Mouse (Mus musculus) lung, adult 2 months (tissue): ENCODE data around the gene Heyl. TPM values are rescaled to one million over a fixed set of nuclear protein-coding genes. Genes with fewer than 3 reads are reported as not detected.
"Not testable (repeated sequence)": the region's sequence is repeated elsewhere in the genome, so short reads cannot be mapped to it uniquely, and the experiment has no call there.

ENCODE experiments used
- DNase-seq: peaks from one replicate; pipeline ENCODE4 v3.0.0; 2022
- H3K4me1 ChIP-seq: fragments of 200-500 bp; 2 replicates; pipeline ENCODE4 v1.6.1; 2011; ENCODE audit warnings: low read length; ENCODE audit not compliant: control insufficient read depth, insufficient read depth
- H3K4me3 ChIP-seq: fragments of 200-500 bp; replicated peaks from 2 replicates; pipeline ENCODE3; 2011; ENCODE audit warnings: low read depth, mild to moderate bottlenecking, control low read depth, low read length; ENCODE audit errors: extremely low read depth
- CTCF ChIP-seq: fragments of 200-500 bp; IDR thresholded peaks from 2 replicates; pipeline ENCODE4 v1.5.1; 2011; ENCODE audit warnings: mild to moderate bottlenecking, low read length, control low read depth; ENCODE audit not compliant: insufficient read depth
- POLR2A ChIP-seq: fragments of 200-500 bp; IDR thresholded peaks from 2 replicates; pipeline ENCODE4 v1.6.1; 2011; ENCODE audit warnings: low read depth, mild to moderate bottlenecking, control low read depth, low read length, borderline replicate concordance; ENCODE audit errors: extremely low read depth
- WGBS: fragments of 180-500 bp; shearing (Covaris S2); methylation state at CpG from one replicate; pipeline ENCODE4 v1.1.7; 2018; 5-methylcytosine and 5-hydroxymethylcytosine counted together
- polyA plus RNA-seq: library from polyadenylated mRNA; depleted of rRNA; stranded (reverse); fragments of >200 nt; gene quantifications from 2 replicates; pipeline ENCODE4 v1.2.3, GENCODE M21; 2012

Gene Heyl
- polyA plus RNA-seq, 1 experiment: 18.0 TPM

- Histone ChIP-seq H3K4me3 (no peak overlapping the region), H3K4me1 (0 out of 2 replicates have a peak, but pooled peaks cover 3% of the 10 kb centered on the region)
- TF ChIP-seq POLR2A (no peak), CTCF (no peak)
- DNase-seq: no peak
- WGBS: 68% methylated on average over 6 of the region's 6 CpGs
These were observed 51.6 kb downstream of the Heyl start for GRCm38 (mm10) chr4:123284731-123285624.

- Histone ChIP-seq H3K4me3 (no peak overlapping the region), H3K4me1 (0 out of 2 replicates have a peak, but pooled peaks cover 3% of the 10 kb centered on the region)
- 75% methylated on average over 2 of the region's 2 CpGs for WGBS
- DNase-seq: no peak
- TF ChIP-seq POLR2A (no peak), CTCF (no peak)
These were observed 53.4 kb downstream of the Heyl start for GRCm38 (mm10) chr4:123286790-123287189.

GRCm38 (mm10) chr4:123289038-123289437 is 55.7 kb downstream of the Heyl start:
- no peak for DNase-seq
- H3K4me3 ChIP-seq: no peak overlapping the region
- TF ChIP-seq POLR2A (no peak), CTCF (no peak)
- no peaks in the 10 kb centered on the region for H3K4me1 ChIP-seq
- 94% methylated on average over 12 of the region's 12 CpGs for WGBS

GRCm38 (mm10) chr4:123292390-123292789 is 59.0 kb downstream of the Heyl start:
- no peak for TF ChIP-seq CTCF
- no peak for TF ChIP-seq POLR2A
- 83% methylated on average over 3 of the region's 3 CpGs for WGBS
- no peak for DNase-seq
- Histone ChIP-seq H3K4me1 (no peaks in the 10 kb centered on the region), H3K4me3 (no peak overlapping the region)

- H3K4me1 ChIP-seq: no peaks in the 10 kb centered on the region
- no peak for TF ChIP-seq CTCF
- 77% methylated on average over 7 of the region's 7 CpGs for WGBS
- no peak for DNase-seq
- no peak overlapping the region for H3K4me3 ChIP-seq
These were observed 59.6 kb downstream of the Heyl start for GRCm38 (mm10) chr4:123292989-123293388.

- H3K4me1 ChIP-seq: no peaks in the 10 kb centered on the region
- TF ChIP-seq POLR2A (no peak), CTCF (no peak)
These were observed 60.5 kb downstream of the Heyl start for GRCm38 (mm10) chr4:123293661-123294443.

GRCm38 (mm10) chr4:123295026-123295425 is 61.7 kb downstream of the Heyl start:
- 86% methylated on average over 15 of the region's 15 CpGs for WGBS
- not testable (repeated sequence) for H3K4me1 ChIP-seq, H3K4me3 ChIP-seq, DNase-seq

More at GRCm38 (mm10) chr4:123293661-123294443, 60.5 kb downstream of the Heyl start:
- 76% methylated on average over 7 of the region's 7 CpGs for WGBS
- no peak overlapping the region for H3K4me3 ChIP-seq
- DNase-seq: no peak

- no peak for TF ChIP-seq CTCF
- TF ChIP-seq POLR2A: no peak
- DNase-seq: no peak
- Histone ChIP-seq H3K4me3 (no peak overlapping the region), H3K4me1 (no peaks in the 10 kb centered on the region)
- WGBS: 86% methylated on average over 21 of the region's 21 CpGs
These were observed 62.3 kb downstream of the Heyl start for GRCm38 (mm10) chr4:123295516-123296147.

- H3K4me1 ChIP-seq: no peaks in the 10 kb centered on the region
- no peak for DNase-seq
- no peak overlapping the region for H3K4me3 ChIP-seq
- TF ChIP-seq POLR2A: no peak
- no peak for TF ChIP-seq CTCF
- 91% methylated on average over 5 of the region's 5 CpGs for WGBS
These were observed 62.8 kb downstream of the Heyl start for GRCm38 (mm10) chr4:123296148-123296534.
